Mouse (Mus musculus): ENCODE results near the gene Olfr869.

The Olfr869 gene

GRCm38 (mm10) chr9:20128709-20129108, at the start of gene Olfr869:
Gene Olfr869 (plus strand): TSS chr9:20129009.
- no peak for DNase-seq (ENCODE audit: low read depth)

GRCm38 (mm10) chr9:20098326-20098725, 30.5 kb upstream of the Olfr869 start, which contains the start of gene Olfr868:
Gene Olfr868 (plus strand): TSS chr9:20098626.
- no peak for DNase-seq (ENCODE audit: low read depth)

- DNase-seq (ENCODE audit: low read depth), result no peak
Measured at GRCm38 (mm10) chr9:20149706-20150105, 20.9 kb downstream of the Olfr869 start.

- no peak for DNase-seq (ENCODE audit: low read depth)
Measured at GRCm38 (mm10) chr9:20173957-20174356, 45.1 kb downstream of the Olfr869 start, which contains the start of gene Olfr870. Gene Olfr870 (minus strand): TSS chr9:20174057.

GRCm38 (mm10) chr9:20179463-20179862, 50.7 kb downstream of the Olfr869 start:
- no peak for DNase-seq (ENCODE audit: low read depth)
